Mouse (Mus musculus) frontal cortex, postnatal 25 days (tissue): ENCODE data around the gene Polr3gl.

Experiments used
- DNase-seq, 2 experiments: peaks; one replicate each; pipeline ENCODE4 v3.0.0; 2022; ENCODE audit warnings: low spot score in 2 of 2

The Polr3gl gene

GRCm38 (mm10) chr3:96557694-96558093 lies 36.3 kb downstream of the Polr3gl start, which contains the start of gene Txnip:
Txnip (plus strand) TSS chr3:96557957.
- DNase-seq, result peak; percentile 87 to 90

- no peak for DNase-seq
These were observed 37.0 kb downstream of the Polr3gl start for GRCm38 (mm10) chr3:96556651-96557635.

- DNase-seq, result no peak
These were observed 37.9 kb downstream of the Polr3gl start for GRCm38 (mm10) chr3:96555999-96556614.

- DNase-seq, result no peak
These were observed 38.9 kb downstream of the Polr3gl start for GRCm38 (mm10) chr3:96555041-96555596.

GRCm38 (mm10) chr3:96554251-96554650 lies 39.7 kb downstream of the Polr3gl start:
- no peak for DNase-seq

- no peak for DNase-seq
These were observed 40.4 kb downstream of the Polr3gl start for GRCm38 (mm10) chr3:96553601-96554000.

GRCm38 (mm10) chr3:96551890-96552289 lies 42.1 kb downstream of the Polr3gl start:
- DNase-seq, result no peak

GRCm38 (mm10) chr3:96551203-96551602 lies 42.8 kb downstream of the Polr3gl start:
- no peak for DNase-seq

GRCm38 (mm10) chr3:96549346-96549745 lies 44.6 kb downstream of the Polr3gl start:
- no peak for DNase-seq

GRCm38 (mm10) chr3:96548824-96549223 lies 45.2 kb downstream of the Polr3gl start:
- no peak for DNase-seq

- DNase-seq, result peak; percentile 72 to 80
These were observed 46.5 kb downstream of the Polr3gl start for GRCm38 (mm10) chr3:96547389-96547960.

- no peak for DNase-seq
These were observed 47.1 kb downstream of the Polr3gl start for GRCm38 (mm10) chr3:96546880-96547279.

- no peak for DNase-seq
These were observed 48.4 kb downstream of the Polr3gl start for GRCm38 (mm10) chr3:96545565-96545964.

GRCm38 (mm10) chr3:96543345-96543744 lies 50.6 kb downstream of the Polr3gl start:
- no peak for DNase-seq

GRCm38 (mm10) chr3:96542554-96542953 lies 51.4 kb downstream of the Polr3gl start:
- no peak for DNase-seq

- DNase-seq, result no peak
These were observed 52.5 kb downstream of the Polr3gl start for GRCm38 (mm10) chr3:96541328-96542078.

GRCm38 (mm10) chr3:96540740-96541139 lies 53.2 kb downstream of the Polr3gl start:
- DNase-seq, result no peak

- DNase-seq, result no peak
These were observed 54.7 kb downstream of the Polr3gl start for GRCm38 (mm10) chr3:96539316-96539715.

GRCm38 (mm10) chr3:96534300-96534699 lies 59.7 kb downstream of the Polr3gl start:
- no peak for DNase-seq

- no peak for DNase-seq
These were observed 61.9 kb downstream of the Polr3gl start for GRCm38 (mm10) chr3:96532050-96532449.

- DNase-seq, result no peak
These were observed 65.5 kb downstream of the Polr3gl start for GRCm38 (mm10) chr3:96528506-96528905.
